Mouse (Mus musculus): ENCODE results near the gene Fads3. TPM values are rescaled to one million over a fixed set of nuclear protein-coding genes. Genes with fewer than 3 reads are reported as not detected.

Fads3 gene
- polyA plus RNA-seq (2017; shearing (Covaris generic)): not detected

GRCm38 (mm10) chr19:10041388-10042148, at the start of gene Fads3:
Gene Fads3, plus strand, starts transcription at chr19:10041569.

GRCm38 (mm10) chr19:10001206-10001969, 40.0 kb upstream of the Fads3 start, which contains the start of the genes Best1 and Rab3il1:
Gene Best1, minus strand, starts transcription at chr19:10001633.
Gene Rab3il1, plus strand, starts transcription at chr19:10001669.

GRCm38 (mm10) chr19:10101341-10102053, 60.1 kb downstream of the Fads3 start, which contains the start of gene Fads2:
Gene Fads2, minus strand, starts transcription at chr19:10101746.

Other genes starting within 250 kb of the Fads3 start
- gene Scgb2a2, start 194.0 kb upstream of the Fads3 start, polyA plus RNA-seq (2017; shearing (Covaris generic)): not detected
- 29.0 TPM for gene Incenp, start 142.0 kb upstream of the Fads3 start, polyA plus RNA-seq (2017; shearing (Covaris generic))
- gene Fth1, start 61.0 kb upstream of the Fads3 start, polyA plus RNA-seq (2017; shearing (Covaris generic)): 3,986 TPM
- gene Best1, start 39.9 kb upstream of the Fads3 start, polyA plus RNA-seq (2017; shearing (Covaris generic)): 0.24 TPM
- gene Rab3il1, start 39.9 kb upstream of the Fads3 start, polyA plus RNA-seq (2017; shearing (Covaris generic)): not detected
- gene Fads2, start 60.2 kb downstream of the Fads3 start, polyA plus RNA-seq (2017; shearing (Covaris generic)): not detected
- gene Fads1, start 141.3 kb downstream of the Fads3 start, polyA plus RNA-seq (2017; shearing (Covaris generic)): 9.1 TPM
- gene Tmem258, start 162.4 kb downstream of the Fads3 start, polyA plus RNA-seq (2017; shearing (Covaris generic)): 179 TPM
- 19.1 TPM for gene Fen1, start 162.6 kb downstream of the Fads3 start, polyA plus RNA-seq (2017; shearing (Covaris generic))
- 0.14 TPM for gene Myrf, start 199.2 kb downstream of the Fads3 start, polyA plus RNA-seq (2017; shearing (Covaris generic))